Mouse (Mus musculus): ENCODE measurements around the gene Fam13a. TPM values are rescaled to one million over a fixed set of nuclear protein-coding genes. Genes with fewer than 3 reads are reported as not detected.

Fam13a gene
- polyA plus RNA-seq, 1 experiment, result 3.6 TPM

DNA sequence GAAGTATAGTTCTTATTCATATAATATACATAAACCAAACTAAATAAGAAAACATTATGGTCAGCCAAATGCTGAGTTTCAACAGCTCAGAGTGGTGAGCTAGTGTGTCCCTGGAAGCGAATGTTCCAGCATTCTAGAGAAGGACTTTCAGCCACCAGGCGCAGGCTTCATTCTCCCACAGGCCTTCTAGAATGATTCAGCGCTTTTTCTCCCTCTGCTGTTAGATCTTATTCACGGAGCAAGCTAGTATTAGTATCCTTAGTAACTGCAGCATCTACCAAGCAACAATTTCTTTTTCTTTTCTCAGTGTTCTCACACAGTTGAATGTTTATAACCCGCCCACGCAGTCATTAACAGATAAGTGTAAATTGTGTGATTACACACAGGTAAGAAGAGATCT lies 142.1 kb downstream of the Fam13a start:
- no peak for DNase-seq (ENCODE audit: low spot score)

Other genes starting within 250 kb of the Fam13a start
- gene Herc3, start 193.1 kb downstream of the Fam13a start, polyA plus RNA-seq (2012; rRNA removed), result 9.4 and 11.6 TPM in 2 replicates
- 3.9 and 5.6 TPM in 2 replicates for gene Nap1l5, start 117.5 kb downstream of the Fam13a start, polyA plus RNA-seq (2012; rRNA removed)
- gene Tigd2, start 184.3 kb upstream of the Fam13a start, polyA plus RNA-seq (2012; rRNA removed), result 4.7 and 7.1 TPM in 2 replicates

All from urinary bladder, adult 2 months (tissue).